In the genomic region with DNA sequence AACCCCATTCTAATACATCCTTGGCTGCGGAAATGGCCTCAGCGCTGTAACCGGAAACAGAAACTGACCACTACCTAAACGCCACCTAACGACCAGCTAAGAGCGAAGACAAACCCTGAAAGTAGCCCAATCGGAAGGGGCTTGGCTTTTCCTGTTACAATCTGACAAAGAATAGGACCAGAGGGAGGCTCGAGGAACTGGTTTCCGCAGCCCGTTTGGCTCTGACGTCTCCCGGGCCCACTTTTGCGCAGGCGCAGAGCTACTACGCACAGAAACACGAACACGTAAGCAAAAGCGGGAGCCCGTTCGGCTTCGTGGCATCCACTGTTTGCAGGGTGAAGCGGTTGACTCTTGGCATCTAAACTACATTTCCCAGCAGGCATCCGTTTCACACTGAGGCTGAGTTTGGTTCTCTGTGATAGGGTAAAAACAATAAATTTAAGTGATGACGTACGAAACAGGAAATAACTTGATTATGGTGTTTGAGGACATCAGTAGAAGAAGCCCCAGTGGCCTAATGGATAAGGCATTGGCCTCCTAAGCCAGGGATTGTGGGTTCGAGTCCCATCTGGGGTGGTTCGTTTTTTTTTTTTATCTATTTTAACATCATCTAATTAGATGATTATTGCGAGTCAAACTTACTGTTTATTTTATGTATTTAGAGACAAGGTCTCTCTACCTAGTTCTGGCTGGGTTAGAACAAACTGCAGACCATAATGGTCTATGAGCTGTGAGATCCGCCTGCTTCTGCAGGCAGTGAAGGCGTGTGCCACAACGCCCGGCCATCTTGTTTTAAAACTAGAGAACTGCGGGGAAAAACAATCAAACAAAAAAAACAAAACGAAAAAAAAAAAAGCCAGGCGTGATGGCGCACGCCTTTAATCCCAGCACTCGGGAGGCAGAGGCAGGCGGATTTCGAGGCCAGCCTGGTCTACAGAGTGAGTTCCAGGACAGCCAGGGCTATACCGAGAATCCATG, we compare ENCODE assay signal across 7 mouse cellular contexts. TPM values are rescaled to one million over a fixed set of nuclear protein-coding genes. Genes with fewer than 3 reads are reported as not detected.
A peak's percentile ranks its signal among the peaks of the same experiment; 100 is the strongest.
DNase-seq lines count a peak whose midpoint lies in the region; ATAC-seq lines count a peak whose summit lies in the region.

Gene Fmc1, plus strand, starts transcription at position 75 of the 978 bp plus-strand sequence.

- peak within 1 kb of the TSS; percentile 96 for H3K27ac ChIP-seq in embryonic facial prominence, embryonic 12.5 days
- peak within 1 kb of the TSS; percentile 85 for H3K27ac ChIP-seq in limb, embryonic 11.5 days (replicated peaks; ENCODE audit: low read depth, low read length)
- peak within 1 kb of the TSS; percentile 97 for H3K27ac ChIP-seq in midbrain, embryonic 14.5 days (replicated peaks; ENCODE audit: low read depth, low read length)

- ATAC-seq in embryonic facial prominence, embryonic 12.5 days (ENCODE audit: insufficient number of reproducible peaks, insufficient read depth, low FRiP score, low TSS enrichment): peak; percentile 91
- peak; percentile 91 for ATAC-seq in limb, embryonic 11.5 days (ENCODE audit: insufficient number of reproducible peaks, low FRiP score, low TSS enrichment, low read depth)
- ATAC-seq in midbrain, embryonic 14.5 days (ENCODE audit: low FRiP score, low TSS enrichment): peak; percentile 91

- H3K4me1 ChIP-seq in embryonic facial prominence, embryonic 12.5 days: 0 out of 2 replicates have a peak, but pooled peaks cover 2% of the 10 kb centered on the region
- 0 out of 2 replicates have a peak, but pooled peaks cover 3% of the 10 kb centered on the region for H3K4me1 ChIP-seq in limb, embryonic 11.5 days (ENCODE audit: control insufficient read depth, insufficient read depth, low read length)
- no peaks in the 10 kb centered on the region for H3K4me1 ChIP-seq in midbrain, embryonic 14.5 days (ENCODE audit: control insufficient read depth, insufficient read depth, low read length)

- H3K9ac ChIP-seq in embryonic facial prominence, embryonic 12.5 days: peak within 1 kb of the TSS; percentile 77
- peak within 1 kb of the TSS; percentile 89 for H3K9ac ChIP-seq in limb, embryonic 11.5 days (ENCODE audit: low read length)
- H3K9ac ChIP-seq in midbrain, embryonic 14.5 days (replicated peaks; ENCODE audit: low read length): peak within 1 kb of the TSS; percentile 82

- H3K4me2 ChIP-seq in embryonic facial prominence, embryonic 12.5 days (replicated peaks): peak within 1 kb of the TSS; percentile 69
- H3K4me2 ChIP-seq in limb, embryonic 11.5 days (ENCODE audit: low read depth, severe bottlenecking): peak within 1 kb of the TSS; percentile 57
- H3K4me2 ChIP-seq in midbrain, embryonic 14.5 days (ENCODE audit: low read length): peak within 1 kb of the TSS; percentile 90

- peak; percentile 94 for DNase-seq in adrenal gland, postnatal 25 days
- DNase-seq in heart, adult 11 months: peak; percentile 100
- DNase-seq in kidney, adult 18-20 months: peak; percentile 96
- DNase-seq in limb, embryonic 11.5 days (ENCODE audit: low spot score): peak; percentile 97
- DNase-seq in midbrain, embryonic 14.5 days: peak; percentile 99
- DNase-seq in spleen, adult 18-20 months: peak; percentile 87 to 94

- no peaks in the 10 kb centered on the region for H3K9me3 ChIP-seq in embryonic facial prominence, embryonic 12.5 days
- no peaks in the 10 kb centered on the region for H3K9me3 ChIP-seq in limb, embryonic 11.5 days (ENCODE audit: control insufficient read depth, low read length)
- no peaks in the 10 kb centered on the region for H3K9me3 ChIP-seq in midbrain, embryonic 14.5 days (ENCODE audit: control insufficient read depth, low read length)

- H3K27me3 ChIP-seq in embryonic facial prominence, embryonic 12.5 days: no peaks in the 10 kb centered on the region
- H3K27me3 ChIP-seq in limb, embryonic 11.5 days (ENCODE audit: control insufficient read depth, insufficient read depth, low read length): no peaks in the 10 kb centered on the region
- no peaks in the 10 kb centered on the region for H3K27me3 ChIP-seq in midbrain, embryonic 14.5 days (ENCODE audit: control insufficient read depth, insufficient read depth, low read length)

- WGBS in embryonic facial prominence, embryonic 12.5 days: 4% methylated on average over 41 of the region's 41 CpGs
- 5% methylated on average over 41 of the region's 41 CpGs for WGBS in limb, embryonic 11.5 days
- WGBS in midbrain, embryonic 14.5 days: 6% methylated on average over 41 of the region's 41 CpGs

- H3K4me3 ChIP-seq in embryonic facial prominence, embryonic 12.5 days: peak within 1 kb of the TSS; percentile 71
- peak within 1 kb of the TSS; percentile 78 for H3K4me3 ChIP-seq in limb, embryonic 11.5 days (ENCODE audit: low read depth, low read length)
- peak within 1 kb of the TSS; percentile 85 for H3K4me3 ChIP-seq in midbrain, embryonic 14.5 days (replicated peaks; ENCODE audit: low read depth, low read length)

- no peaks in the 10 kb centered on the region for H3K36me3 ChIP-seq in embryonic facial prominence, embryonic 12.5 days
- H3K36me3 ChIP-seq in limb, embryonic 11.5 days (ENCODE audit: control insufficient read depth, insufficient read depth, low read length): no peaks in the 10 kb centered on the region
- H3K36me3 ChIP-seq in midbrain, embryonic 14.5 days (ENCODE audit: control insufficient read depth, insufficient read depth, low read length): no peaks in the 10 kb centered on the region

RNA-seq across cellular contexts. Expression of gene Fmc1, which starts in this region (rescaled TPM):
- total RNA-seq in adrenal gland, postnatal 25 days (2021): 102 and 114 TPM in 2 replicates
- 94.9 and 102 TPM in 2 replicates for polyA plus RNA-seq in embryonic facial prominence, embryonic 12.5 days (2016; fragmentation: Nextera tagmentation; extraction: Ambion mirVana)
- polyA plus RNA-seq in limb, embryonic 11.5 days (2014; fragmentation: Nextera tagmentation; extraction: Ambion mirVana): 94.2 and 99.0 TPM in 2 replicates
- polyA plus RNA-seq in midbrain, embryonic 14.5 days (2014; fragmentation: Nextera tagmentation; extraction: Ambion mirVana): 178 and 234 TPM in 2 replicates

Comparison
In these comparisons a context has a peak if more than half of its experiments do, and no peak if none do; other contexts are left out.
1. Peak in every context shown above with its lines: DNase-seq, ATAC-seq, H3K4me3 ChIP-seq and H3K27ac ChIP-seq.